Mouse (Mus musculus) spleen, adult 2 months (tissue): ENCODE data around the gene Sart1.

ENCODE experiments used
- CTCF ChIP-seq: fragments of 200-500 bp; IDR thresholded peaks from 2 replicates; pipeline ENCODE4 v1.5.1; 2011; ENCODE audit warnings: mild to moderate bottlenecking, inconsistent platforms; ENCODE audit not compliant: insufficient read depth, insufficient read length, insufficient replicate concordance; ENCODE audit errors: extremely low read depth
- POLR2A ChIP-seq: fragments of 200-500 bp; IDR thresholded peaks from 2 replicates; pipeline ENCODE4 v1.6.1; 2011; ENCODE audit warnings: low read depth, low read length, inconsistent platforms

DNA sequence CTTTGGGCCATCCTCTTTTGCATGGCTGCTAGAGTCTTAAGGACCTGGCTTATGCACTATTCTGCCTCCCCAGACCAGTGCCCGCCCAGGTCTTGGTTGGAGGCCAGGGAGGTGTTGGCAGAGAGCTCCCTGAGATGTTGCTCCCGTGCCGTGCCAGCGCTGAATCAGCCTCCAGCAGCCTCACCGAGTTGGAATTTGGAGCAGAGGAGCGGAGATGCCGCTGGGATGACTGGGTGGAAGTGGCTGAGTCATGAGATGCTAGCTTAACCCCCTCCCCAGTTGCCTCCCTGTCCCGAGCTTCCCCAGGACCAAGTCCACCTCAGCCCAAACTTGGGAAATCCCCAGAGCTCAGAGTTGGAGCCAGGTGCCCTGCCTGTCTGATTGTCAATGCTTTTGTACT lies 41.3 kb upstream of the Sart1 start:
- TF ChIP-seq POLR2A (no peak), CTCF (no peak)
